9 mouse cellular contexts compared by ENCODE assay signal in genomic region chrX:58490861-58491260, GRCm38 (mm10).
DNase-seq lines count a peak whose midpoint lies in the region; ATAC-seq lines count a peak whose summit lies in the region.
"Had no signal": no experiment of that assay in that cellular context is flagged by ENCODE, and none has a peak within 500 bp of the region (broad histone marks: within the 10 kb centered on the region; RNA-seq: fewer than 3 reads in every experiment).

No protein-coding gene starts in this region.

- no peak overlapping the region for H3K4me2 ChIP-seq in forebrain, embryonic 14.5 days (ENCODE audit: low read length)
- no peak overlapping the region for H3K4me2 ChIP-seq in forebrain, embryonic 11.5 days (ENCODE audit: low read depth, low read length, severe bottlenecking)
- H3K4me2 ChIP-seq: embryonic facial prominence, embryonic 15.5 days had no signal

- H3K27me3 ChIP-seq in forebrain, embryonic 14.5 days (replicated peaks; ENCODE audit: control insufficient read depth, insufficient read depth, low read length), result no peaks in the 10 kb centered on the region
- no peaks in the 10 kb centered on the region for H3K27me3 ChIP-seq in forebrain, embryonic 11.5 days (ENCODE audit: control insufficient read depth, insufficient read depth, low read length)
- H3K27me3 ChIP-seq: embryonic facial prominence, embryonic 15.5 days had no signal

- no peak overlapping the region for H3K9ac ChIP-seq in forebrain, embryonic 14.5 days (ENCODE audit: low read length)
- H3K9ac ChIP-seq in forebrain, embryonic 11.5 days (ENCODE audit: low read length), result no peak overlapping the region
- H3K9ac ChIP-seq: embryonic facial prominence, embryonic 15.5 days had no signal

- 20% methylated on average over 2 of the region's 2 CpGs for WGBS in forebrain, embryonic 14.5 days
- WGBS in forebrain, embryonic 11.5 days, result 14% methylated on average over 2 of the region's 2 CpGs

- DNase-seq in forebrain, embryonic 14.5 days (ENCODE audit: low spot score), result peak; percentile 66
- DNase-seq in forebrain, embryonic 11.5 days (ENCODE audit: low spot score), result no peak
- DNase-seq in left cerebral cortex, adult 18-20 months (ENCODE audit: low spot score in 2 of 2), result peak; percentile 3 to 17
- no peak for DNase-seq in left cerebral cortex, postnatal 4 days
- peak; percentile 10 for DNase-seq in A20 (ENCODE audit: low read depth, low spot score)
- peak; percentile 5 for DNase-seq in c-Kit-positive CD71-negative TER-119-negative erythroid progenitor cells, embryonic 14.5 days (ENCODE audit: low read depth)
- DNase-seq in natural killer cell, adult 2 months (ENCODE audit: low spot score in 2 of 2), result no peak
- no peak for DNase-seq in thymus, postnatal 14 days

- H3K4me3 ChIP-seq in forebrain, embryonic 14.5 days (ENCODE audit: low read depth, low read length), result no peak overlapping the region
- H3K4me3 ChIP-seq in forebrain, embryonic 11.5 days (ENCODE audit: low read depth, low read length), result no peak overlapping the region
- H3K4me3 ChIP-seq: embryonic facial prominence, embryonic 15.5 days had no signal

- H3K9me3 ChIP-seq in forebrain, embryonic 14.5 days (replicated peaks; ENCODE audit: control insufficient read depth, low read length), result no peaks in the 10 kb centered on the region
- no peaks in the 10 kb centered on the region for H3K9me3 ChIP-seq in forebrain, embryonic 11.5 days (ENCODE audit: control insufficient read depth, low read length)
- H3K9me3 ChIP-seq: embryonic facial prominence, embryonic 15.5 days had no signal

- intact Hi-C loops in left cerebral cortex, postnatal 4 days (cut with DNase I), result loop anchor here (10.0 kb wide), 1 partner anchor 566 kb away; no protein-coding TSS in a partner anchor

- no peaks in the 10 kb centered on the region for H3K4me1 ChIP-seq in forebrain, embryonic 14.5 days (ENCODE audit: control insufficient read depth, insufficient read depth, low read length)
- H3K4me1 ChIP-seq in forebrain, embryonic 11.5 days (replicated peaks; ENCODE audit: control insufficient read depth, insufficient read depth, low read length), result no peaks in the 10 kb centered on the region
- H3K4me1 ChIP-seq: embryonic facial prominence, embryonic 15.5 days had no signal

- H3K36me3 ChIP-seq in forebrain, embryonic 14.5 days (ENCODE audit: control insufficient read depth, insufficient read depth, low read length), result no peaks in the 10 kb centered on the region
- no peaks in the 10 kb centered on the region for H3K36me3 ChIP-seq in forebrain, embryonic 11.5 days (ENCODE audit: control insufficient read depth, insufficient read depth, low read length)
- H3K36me3 ChIP-seq: embryonic facial prominence, embryonic 15.5 days had no signal

- H3K27ac ChIP-seq in forebrain, embryonic 14.5 days (ENCODE audit: low read depth, low read length), result no peak overlapping the region
- no peak overlapping the region for H3K27ac ChIP-seq in forebrain, embryonic 11.5 days (ENCODE audit: low read depth, low read length)
- H3K27ac ChIP-seq: embryonic facial prominence, embryonic 15.5 days had no signal

- ATAC-seq in forebrain, embryonic 14.5 days, result no peak
- no peak for ATAC-seq in forebrain, embryonic 11.5 days (replicated peaks; ENCODE audit: low FRiP score)

Comparison
In these comparisons a context has a peak if more than half of its experiments do, and no peak if none do; other contexts are left out.
1. DNase-seq: peak in forebrain, embryonic 14.5 days (single experiment), left cerebral cortex, adult 18-20 months (2 of 2), A20 (single experiment) and c-Kit-positive CD71-negative TER-119-negative erythroid progenitor cells, embryonic 14.5 days (single experiment); none in forebrain, embryonic 11.5 days (single experiment), left cerebral cortex, postnatal 4 days (single experiment), natural killer cell, adult 2 months (0 of 2) and thymus, postnatal 14 days (single experiment).